Mouse (Mus musculus) layer of hippocampus, adult 2 months (tissue): Measurements from ENCODE around the gene Lhfpl2. TPM values are rescaled to one million over a fixed set of nuclear protein-coding genes. Genes with fewer than 3 reads are reported as not detected.

Source experiments
- DNase-seq, 2 experiments: peaks; one replicate each; pipeline ENCODE4 v3.0.0; 2022; ENCODE audit warnings: low spot score in 2 of 2
- H3K27ac ChIP-seq: fragments of 200-600 bp; 2 replicates; pipeline ENCODE4 v1.8.1; 2022
- H3K4me3 ChIP-seq: fragments of 200-600 bp; 2 replicates; pipeline ENCODE4 v1.8.1; 2022; ENCODE audit warnings: mild to moderate bottlenecking
- CTCF ChIP-seq: fragments of 200-600 bp; conservative IDR thresholded peaks from 2 replicates; pipeline ENCODE4 v1.8.1; 2022; ENCODE audit warnings: antibody characterized with exemption, mild to moderate bottlenecking, moderate library complexity
- total RNA-seq, 2 experiments: library from RNA; stranded (reverse); gene quantifications; 2 replicates each; pipeline ENCODE4 v1.2.3; 2021

Gene Lhfpl2
- total RNA-seq, 2 experiments from 2014 or later: 25.1 to 26.5 TPM

DNA sequence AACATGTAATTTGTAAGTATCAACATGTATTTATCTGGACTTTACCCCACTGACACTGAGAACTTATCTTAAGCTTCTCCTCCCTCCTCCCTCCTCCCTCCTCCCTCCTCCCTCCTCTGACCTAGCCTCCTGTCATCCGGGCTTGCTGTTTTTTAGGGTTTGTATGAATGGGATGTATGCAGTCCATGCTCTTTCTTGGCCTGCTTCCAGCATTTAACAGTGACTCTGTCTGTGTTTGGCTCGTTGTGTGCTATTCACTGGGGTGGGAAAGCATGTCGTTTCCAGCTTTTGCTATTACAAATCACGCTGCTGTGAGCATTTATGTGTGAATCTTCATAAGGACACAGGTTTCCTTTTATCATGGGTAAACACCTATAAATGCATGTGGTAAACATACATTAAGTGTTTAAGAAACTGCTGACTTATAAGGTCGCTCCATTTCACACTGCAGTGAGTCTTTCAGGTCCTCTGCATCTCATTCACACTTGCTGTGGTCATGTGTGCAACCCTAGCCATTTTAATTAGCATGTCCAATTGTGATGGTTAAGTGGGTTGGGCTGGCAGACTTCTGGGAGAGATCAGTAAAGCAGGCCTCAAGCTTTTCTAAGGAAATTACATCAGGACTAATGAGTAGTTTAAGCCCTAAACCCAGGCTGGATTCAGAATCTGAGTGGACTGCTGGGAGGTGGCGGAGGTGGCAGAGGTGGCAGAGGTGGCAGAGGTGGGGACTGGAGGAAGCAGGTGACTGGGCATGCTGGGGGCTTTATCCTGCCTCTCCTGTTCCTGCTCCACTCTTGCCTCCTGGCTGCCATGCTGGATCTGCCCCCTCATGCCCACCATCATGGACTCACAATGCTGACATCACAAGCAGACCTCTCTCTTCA, 153.9 kb downstream of the Lhfpl2 start:
- TF ChIP-seq CTCF: no peak
- H3K4me3 ChIP-seq: no peak overlapping the region
- H3K27ac ChIP-seq: no peak overlapping the region
- no peak for DNase-seq

DNA sequence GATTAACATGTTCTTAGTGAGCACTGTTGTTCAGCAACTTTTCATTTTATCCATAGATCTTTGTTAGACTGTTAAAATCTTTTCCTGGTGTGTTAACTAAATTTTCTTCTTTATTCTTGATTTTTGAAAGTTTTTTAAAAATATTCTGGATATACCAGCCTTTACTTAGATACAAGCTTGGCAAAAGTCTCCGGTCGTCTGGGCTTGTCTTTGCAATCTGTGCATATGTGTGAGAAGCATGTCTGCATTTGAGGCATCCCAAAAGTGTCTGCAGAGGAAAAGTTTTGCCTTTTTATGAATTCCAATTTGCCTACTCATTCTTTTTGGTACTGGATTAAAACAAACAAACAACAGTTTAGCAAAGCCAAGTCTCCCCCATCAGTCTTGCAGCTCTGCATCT, 154.6 kb downstream of the Lhfpl2 start:
- DNase-seq: no peak
- Histone ChIP-seq H3K27ac (no peak overlapping the region), H3K4me3 (no peak overlapping the region)
- no peak for TF ChIP-seq CTCF

DNA sequence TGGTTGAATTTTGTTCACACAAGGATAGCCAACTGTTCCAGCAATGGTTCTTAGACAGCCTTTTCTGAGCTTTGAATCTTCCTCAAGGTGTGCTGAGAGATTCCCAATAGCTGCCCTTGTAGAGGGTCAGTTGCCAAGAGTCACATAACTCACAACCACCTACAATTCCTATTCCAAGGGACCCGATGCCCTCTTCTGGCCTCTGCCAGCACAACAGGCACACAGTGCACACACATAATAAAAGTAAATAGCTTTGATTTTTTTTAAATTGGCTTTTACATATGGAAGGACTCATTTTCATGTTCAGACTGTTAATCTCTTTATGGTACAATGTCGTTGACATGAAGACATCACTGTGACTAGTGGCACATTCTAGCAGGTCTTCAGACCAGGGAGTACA, 155.1 kb downstream of the Lhfpl2 start:
- TF ChIP-seq CTCF: peak; percentile 65
- Histone ChIP-seq H3K4me3 (no peak overlapping the region), H3K27ac (no peak overlapping the region)
- no peak for DNase-seq

DNA sequence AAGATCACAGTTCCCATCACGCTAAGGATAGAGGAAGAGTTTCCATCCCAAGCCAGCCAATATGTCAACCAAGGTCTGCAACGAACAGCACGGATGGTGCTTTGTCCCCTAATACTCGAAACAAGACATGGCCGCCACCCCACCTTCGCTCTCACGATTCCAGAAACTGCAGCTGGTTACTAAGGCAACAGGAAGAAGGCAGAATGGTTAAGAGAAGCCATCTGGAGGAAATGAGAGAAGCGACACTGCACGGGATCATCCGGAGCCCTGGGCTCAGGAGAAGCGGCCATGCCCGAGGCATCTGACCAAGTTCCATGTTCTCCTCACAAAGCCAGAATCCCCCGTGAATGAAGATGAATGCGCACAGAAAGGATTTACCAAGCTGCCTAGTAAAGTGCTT, 166.0 kb downstream of the Lhfpl2 start:
- no peak for DNase-seq
- Histone ChIP-seq H3K4me3 (no peak overlapping the region), H3K27ac (0 out of 2 replicates have a peak overlapping the region, but pooled peaks have one; percentile 14)
- no peak for TF ChIP-seq CTCF

DNA sequence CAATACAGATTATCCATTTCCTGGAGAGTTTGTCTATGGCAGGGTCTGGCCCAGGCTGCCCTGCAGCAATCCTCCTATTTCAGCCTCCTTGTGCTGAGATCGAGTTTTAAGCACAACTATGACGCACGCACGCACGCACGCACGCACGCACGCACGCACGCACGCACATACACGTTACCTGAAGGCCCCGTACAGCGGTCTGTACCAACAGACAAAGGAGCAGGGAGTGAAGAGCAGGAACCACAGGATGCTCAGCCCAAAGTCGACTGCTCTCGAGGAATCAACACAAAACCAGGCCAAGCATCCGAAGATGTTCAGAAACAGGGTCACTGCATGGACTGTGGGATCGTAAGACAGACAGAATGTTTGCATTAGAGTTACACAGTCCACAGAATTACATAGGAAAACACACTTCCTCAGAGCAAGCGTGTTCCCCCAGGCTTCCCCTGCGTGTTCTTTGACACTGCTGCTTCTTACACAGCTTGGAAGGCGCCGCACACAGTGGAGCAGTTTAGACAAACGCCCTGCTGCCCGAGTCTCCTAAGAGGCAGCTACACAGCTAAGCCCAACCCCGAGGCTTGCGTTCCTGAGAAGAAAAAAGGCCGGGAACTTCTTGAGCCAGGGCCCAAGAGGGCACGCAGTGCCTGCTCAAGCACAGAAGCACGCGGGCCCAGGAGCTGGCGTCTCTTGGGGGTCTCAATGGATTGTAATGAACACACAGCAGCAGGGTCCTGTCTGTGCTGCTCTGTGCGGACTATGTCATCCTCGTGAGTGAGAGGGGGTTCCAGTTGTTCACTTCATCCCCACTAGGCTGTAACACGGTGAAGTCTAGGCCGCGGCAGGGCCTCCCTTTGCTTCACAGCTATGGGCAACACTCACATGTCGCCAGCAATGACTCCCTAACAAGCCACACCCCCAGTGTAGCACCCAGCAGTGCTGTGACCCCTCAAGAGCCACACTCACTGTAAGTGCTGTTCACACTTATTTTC, 167.4 kb downstream of the Lhfpl2 start:
- Histone ChIP-seq H3K4me3 (no peak overlapping the region), H3K27ac (no peak overlapping the region)
- no peak for DNase-seq
- TF ChIP-seq CTCF: no peak

DNA sequence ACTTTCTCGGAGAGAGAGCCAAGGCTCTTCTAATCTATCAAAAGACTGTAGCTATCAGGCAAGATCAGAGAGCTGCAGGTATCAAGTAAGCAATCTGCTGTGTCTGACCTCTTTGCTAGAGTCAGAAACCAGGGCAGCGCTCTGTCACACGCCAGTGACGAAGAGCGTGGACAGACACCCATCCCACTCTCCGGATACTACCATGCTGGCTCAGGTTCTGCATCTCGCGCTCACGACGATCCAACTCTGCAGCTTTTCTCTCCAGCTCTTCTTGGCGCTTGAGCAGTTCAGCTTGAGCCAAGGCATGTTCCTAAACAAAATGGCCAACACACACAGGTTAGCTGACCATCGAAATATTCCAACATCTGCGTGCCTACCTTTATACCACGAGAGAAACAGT, 174.3 kb downstream of the Lhfpl2 start:
- no peak for DNase-seq

DNA sequence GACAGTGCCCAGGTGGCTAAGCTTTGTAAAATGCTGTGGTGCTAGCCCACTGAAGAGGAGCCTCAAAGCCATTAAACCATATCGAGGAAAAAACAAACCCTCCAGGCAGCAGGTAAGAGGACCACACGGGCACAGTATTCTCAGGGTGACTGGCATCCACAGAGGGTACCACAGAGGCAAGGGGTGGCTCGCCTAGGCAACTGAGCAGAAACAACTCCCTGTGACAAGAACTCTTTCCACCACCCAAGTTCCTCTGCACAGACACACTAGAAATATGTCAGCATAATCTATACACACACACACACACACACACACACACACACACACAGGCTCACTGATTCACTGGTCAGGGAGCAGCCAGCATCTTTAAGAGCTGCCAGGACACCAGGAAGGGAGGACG, 181.9 kb downstream of the Lhfpl2 start:
- TF ChIP-seq CTCF: no peak
- H3K27ac ChIP-seq: no peak overlapping the region

More for the DNA sequence above, 174.3 kb downstream of the Lhfpl2 start:
- Histone ChIP-seq H3K4me3 (no peak overlapping the region), H3K27ac (no peak overlapping the region)
- TF ChIP-seq CTCF: no peak

DNA sequence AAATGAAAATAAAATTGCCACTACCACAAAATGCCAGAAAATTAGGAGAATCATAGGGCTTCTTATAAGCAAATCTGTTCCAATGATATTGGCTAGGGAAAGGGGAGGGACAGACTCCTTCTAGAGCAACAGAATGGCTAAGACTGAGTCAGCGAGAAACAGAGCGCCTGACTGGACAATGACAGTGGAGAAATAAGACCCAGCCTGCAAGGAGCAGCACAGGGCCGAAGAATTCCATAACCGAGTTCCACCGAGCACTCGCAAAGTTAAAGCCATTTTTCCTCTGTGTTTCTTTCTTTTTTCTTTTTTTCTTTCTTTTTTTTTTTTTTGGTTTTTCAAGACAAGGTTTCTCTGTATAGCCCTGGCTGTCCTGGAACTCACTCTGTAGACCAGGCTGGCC, 182.5 kb downstream of the Lhfpl2 start:
- TF ChIP-seq CTCF: no peak
- H3K4me3 ChIP-seq: no peak overlapping the region

More for the DNA sequence above, 181.9 kb downstream of the Lhfpl2 start:
- H3K4me3 ChIP-seq: no peak overlapping the region
- DNase-seq: no peak

DNA sequence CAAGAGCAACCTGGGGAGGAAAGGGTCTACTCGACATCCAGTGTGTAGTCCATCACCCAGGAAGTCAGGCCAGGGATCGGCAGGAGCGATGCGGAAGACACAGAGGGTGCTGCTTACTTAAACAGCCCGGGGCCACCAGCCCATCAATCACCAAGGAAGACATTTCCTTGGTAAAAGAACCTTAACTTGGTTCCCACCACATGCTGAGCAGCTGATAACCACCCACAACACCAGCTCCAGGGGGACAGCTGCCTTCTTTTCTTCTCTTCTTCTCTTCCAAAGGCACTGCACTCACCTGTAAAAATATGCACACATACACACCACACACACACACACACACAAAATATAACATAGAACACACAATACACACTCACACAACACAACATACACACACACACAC, 183.3 kb downstream of the Lhfpl2 start:
- DNase-seq: no peak
- Histone ChIP-seq H3K4me3 (no peak overlapping the region), H3K27ac (no peak overlapping the region)
- no peak for TF ChIP-seq CTCF

More for the DNA sequence above, 182.5 kb downstream of the Lhfpl2 start:
- no peak for DNase-seq
- no peak overlapping the region for H3K27ac ChIP-seq

DNA sequence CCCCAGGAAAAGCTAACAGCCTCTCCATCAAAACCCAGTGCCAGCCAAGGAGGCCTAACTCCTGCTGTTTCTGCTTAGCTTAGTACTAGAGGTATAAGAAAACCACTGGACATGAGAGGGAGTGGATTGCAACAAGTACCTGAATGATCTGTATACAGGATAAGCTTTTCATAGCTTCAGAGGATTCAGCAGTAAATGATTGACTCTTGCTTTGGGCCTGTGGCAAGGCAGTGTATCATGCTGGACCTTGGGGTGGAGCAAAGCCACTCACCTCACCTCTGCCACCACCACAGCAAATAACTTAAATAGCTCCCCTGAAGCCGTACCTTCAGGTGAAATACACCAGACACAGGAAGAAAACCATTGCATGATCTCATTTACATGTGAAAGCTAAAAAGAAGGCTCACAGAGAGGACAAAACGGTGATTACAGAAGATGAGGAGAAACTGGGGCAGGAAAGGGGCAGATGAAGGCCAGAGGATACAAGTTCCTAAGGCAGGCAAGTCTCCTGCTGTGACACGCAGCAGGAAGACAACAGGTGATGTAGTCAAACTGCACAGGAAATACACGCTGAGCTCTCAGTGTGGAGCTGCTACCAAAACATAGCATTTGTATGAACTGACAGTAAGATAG, 184.4 kb downstream of the Lhfpl2 start:
- no peak overlapping the region for H3K27ac ChIP-seq
- TF ChIP-seq CTCF: no peak
- no peak for DNase-seq
- H3K4me3 ChIP-seq: no peak overlapping the region

DNA sequence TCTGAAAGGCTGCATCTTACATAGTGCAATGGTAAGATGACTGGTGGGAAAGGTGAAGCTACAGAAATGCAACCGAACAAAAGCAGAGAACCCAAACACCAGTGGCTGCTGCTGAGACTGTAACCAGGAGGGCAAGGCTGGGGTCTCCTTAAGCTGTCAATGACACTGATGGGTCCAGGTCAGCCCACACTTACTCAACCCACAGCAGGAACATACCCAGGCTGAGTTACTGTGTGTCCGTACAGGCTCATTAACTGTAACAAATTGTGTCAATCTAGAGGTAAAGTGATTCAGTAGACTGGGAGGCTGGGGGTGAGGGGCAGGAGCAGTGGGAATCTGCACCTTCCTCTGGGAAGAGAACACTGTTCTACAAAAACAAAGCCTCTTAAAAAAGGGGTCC, 185.3 kb downstream of the Lhfpl2 start:
- no peak for TF ChIP-seq CTCF
- no peak for DNase-seq
- Histone ChIP-seq H3K4me3 (no peak overlapping the region), H3K27ac (no peak overlapping the region)

Other genes starting within 250 kb of the Lhfpl2 start
- 100 to 1,000 TPM; 168 TPM for gene Scamp1, start 228.1 kb downstream of the Lhfpl2 start, total RNA-seq